Mouse (Mus musculus) ovary, adult 2 months (tissue): Measurements from ENCODE around the gene Cdh12. TPM values are rescaled to one million over a fixed set of nuclear protein-coding genes. Genes with fewer than 3 reads are reported as not detected.

Experiments used
- polyA plus RNA-seq: library from polyadenylated mRNA; depleted of rRNA; stranded (reverse); fragments of >200 nt; gene quantifications from 2 replicates; pipeline ENCODE4 v1.2.3, GENCODE M21; 2012; rRNA removed

The Cdh12 gene
- polyA plus RNA-seq, result 0.02 TPM in 1 of 2 replicates, not detected in the other

DNA sequence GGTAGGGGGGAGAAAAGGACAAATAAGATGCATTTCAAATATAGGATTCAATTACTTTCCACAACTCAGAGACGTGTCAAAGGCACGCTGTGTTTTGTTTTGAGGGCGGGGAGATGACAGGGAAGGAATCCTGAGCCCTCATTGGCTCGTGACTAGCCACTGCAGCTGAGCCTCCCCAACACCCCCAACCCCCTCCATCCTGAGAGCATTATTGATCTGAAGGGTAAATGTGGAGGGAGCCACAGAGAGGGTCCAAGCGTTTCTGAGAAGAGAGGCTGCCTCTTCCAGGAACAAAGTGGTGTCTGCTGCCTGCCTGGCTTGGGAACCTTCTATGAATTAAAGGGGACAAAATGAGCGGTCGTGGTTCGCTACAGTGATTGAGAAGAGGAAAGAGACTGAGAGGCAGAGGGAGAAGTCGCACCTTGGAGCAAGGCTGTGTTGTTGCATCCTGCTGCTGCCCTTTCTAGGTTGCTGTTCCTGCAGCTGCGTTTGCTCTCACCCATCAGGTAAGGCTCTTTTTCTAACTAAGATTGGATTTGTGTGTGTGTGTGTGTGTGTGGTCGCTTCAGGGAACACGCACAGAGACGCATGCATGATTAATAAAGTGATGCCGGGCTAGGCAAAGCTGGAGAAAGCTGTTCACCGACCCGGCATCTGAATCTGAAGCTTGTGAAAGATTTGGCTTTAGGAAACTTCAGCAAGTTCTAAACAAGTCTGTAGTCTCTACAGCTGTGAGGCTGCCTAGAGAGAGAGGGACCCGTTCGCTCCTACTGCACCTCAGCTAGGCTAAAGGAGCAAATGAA is at the start of gene Cdh12:
Gene Cdh12 (plus strand): TSS at position 405 of the 803 bp plus-strand sequence.

DNA sequence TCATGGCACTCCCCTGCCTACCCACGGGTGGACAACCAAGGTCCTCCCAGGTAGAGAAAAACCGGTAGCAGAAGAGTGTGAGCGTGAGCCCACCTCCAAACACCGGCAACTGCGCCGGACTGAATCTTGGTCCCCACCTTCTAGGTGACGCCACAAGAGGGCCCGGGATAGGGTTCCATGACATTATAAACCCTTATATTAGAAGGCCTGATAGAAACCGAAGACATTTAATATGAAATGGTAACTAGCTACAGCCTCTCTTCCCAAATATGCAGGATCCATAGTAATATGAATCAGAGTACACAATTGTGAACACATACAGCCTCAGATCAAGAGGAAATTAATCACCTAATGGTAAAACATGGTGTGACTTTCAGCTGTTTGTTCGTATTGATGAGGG is 217.6 kb downstream of the Cdh12 start, which contains the start of gene Acot10:
Gene Acot10 (minus strand): TSS at position 101 of the 400 bp plus-strand sequence.

Other genes starting within 250 kb of the Cdh12 start
- gene Acot10, start 217.5 kb downstream of the Cdh12 start, polyA plus RNA-seq, result not detected in 2 replicates